Mouse (Mus musculus): ENCODE measurements around the gene Gm14443.
"Not testable (repeated sequence)": the region's sequence is repeated elsewhere in the genome, so short reads cannot be mapped to it uniquely, and the experiment has no call there.

Gm14443 gene

DNA sequence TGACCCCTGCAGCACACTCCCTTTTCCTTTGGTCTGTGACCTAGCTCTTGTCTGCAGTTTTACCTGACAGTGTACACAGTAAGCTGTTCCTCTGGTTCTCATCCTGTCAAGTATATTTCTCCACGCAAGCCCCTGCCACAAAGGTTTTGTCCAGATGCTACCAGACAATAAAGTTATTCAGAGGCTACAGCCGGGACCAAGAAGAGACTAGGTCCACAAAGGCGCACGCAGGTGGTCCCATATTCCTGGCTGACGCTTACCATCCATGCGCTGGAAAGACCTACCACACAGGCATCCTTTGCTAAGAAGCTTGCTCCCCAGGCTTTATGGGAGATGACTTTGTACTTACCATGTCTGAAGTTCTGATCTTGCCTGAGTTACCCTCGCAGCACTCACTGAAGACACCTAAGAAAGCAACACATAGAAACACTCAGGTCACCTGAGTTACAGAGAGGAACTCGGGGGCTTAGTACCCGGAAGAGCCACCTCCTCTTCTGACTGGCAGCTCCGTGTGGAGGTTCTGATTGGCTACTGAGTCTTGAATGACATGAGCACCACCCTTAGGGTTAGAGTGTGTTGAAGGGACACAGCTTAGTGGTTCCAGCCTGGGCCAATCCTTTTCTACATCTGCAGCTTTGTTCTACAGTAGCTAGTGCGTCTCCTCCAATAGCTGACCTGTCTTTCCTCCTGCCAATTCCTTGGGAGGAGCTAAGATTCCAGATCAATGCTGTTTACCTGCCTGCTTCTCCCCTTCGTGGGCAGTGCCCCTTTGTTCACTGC lies at the start of gene Gm14443:
Gm14443 (minus strand) TSS at position 471 of the 780 bp plus-strand sequence.
- not testable (repeated sequence) for DNase-seq

DNA sequence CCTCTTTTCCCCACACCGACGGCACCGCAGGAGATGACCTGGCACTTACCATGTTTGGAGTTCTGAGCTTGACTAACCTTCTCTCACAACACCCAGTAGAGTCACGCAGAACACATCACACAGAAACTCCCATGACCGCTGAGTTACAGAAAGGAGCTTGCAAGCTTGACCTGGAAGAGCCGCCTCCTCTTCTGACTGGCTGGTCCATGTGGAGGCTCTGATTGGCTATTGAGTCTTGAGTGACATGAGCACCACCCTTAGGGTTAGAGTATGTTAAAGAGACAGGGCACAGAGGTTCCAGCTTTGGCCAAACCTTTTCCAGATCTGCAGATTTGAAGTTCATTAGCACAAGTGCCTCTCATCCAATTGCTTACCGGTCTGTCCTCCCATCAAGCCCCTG lies 31.1 kb upstream of the Gm14443 start, which contains the start of gene Gm14391:
Gm14391 (minus strand) TSS at position 186 of the 400 bp plus-strand sequence.
- DNase-seq = not testable (repeated sequence)

DNA sequence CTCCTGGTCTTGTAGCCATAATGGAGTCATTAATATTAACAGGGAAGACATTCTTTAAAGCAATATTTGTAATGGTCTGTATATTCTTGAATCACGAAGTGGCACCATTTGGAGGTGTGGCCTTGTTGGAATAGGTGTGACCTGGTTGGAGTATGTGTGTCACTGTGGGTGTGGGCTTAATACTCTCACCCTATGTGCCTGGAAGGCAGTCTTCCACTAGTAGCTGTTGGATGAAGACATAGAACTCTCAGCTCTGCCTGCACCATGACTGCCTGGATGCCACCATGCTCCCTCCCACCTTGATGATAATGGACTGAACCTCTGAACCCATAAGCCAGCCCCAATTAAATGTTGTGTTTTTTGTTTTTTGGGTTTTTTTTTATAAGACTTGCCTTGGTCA lies 3.3 kb upstream of the Gm14443 start:
- DNase-seq = not testable (repeated sequence)

DNA sequence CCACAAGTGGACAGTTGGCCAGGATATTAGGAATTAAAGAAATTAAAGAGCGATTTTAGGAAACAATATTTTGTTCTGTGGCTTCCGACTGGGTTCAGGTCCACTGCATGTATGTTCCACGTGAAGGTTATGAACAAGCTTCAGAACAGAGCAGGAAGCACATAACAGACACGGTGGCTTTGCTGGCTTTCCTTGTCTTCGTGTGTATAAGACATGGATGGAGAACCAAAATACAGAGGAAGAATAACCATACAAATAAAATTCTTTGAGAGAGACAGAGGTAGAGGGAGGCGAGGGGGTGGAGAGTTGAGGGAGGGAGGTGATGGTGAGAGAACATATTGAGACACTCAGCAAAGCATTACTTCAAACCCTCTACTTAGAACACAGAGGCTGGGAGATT lies 641 bp upstream of the Gm14443 start:
- no peak for DNase-seq

DNA sequence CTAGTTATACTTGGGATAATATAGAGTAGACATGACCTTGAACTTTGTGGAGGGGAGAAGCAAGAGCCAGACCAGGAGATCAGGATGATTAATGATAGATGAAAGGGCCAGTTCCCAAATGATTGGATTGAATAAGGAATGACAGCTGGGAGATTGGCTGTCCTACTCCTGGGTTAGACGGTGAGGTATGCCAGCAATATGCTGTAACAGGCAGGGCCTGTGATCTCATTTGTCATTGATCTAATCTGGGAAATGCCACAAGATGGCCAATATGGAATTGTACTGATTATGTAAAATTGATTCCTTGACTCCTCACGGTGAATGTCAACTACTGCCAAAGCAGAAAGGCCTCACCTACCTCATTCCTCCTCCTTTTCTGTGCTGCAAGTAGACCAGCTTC lies 1.6 kb downstream of the Gm14443 start:
- DNase-seq = not testable (repeated sequence)

DNA sequence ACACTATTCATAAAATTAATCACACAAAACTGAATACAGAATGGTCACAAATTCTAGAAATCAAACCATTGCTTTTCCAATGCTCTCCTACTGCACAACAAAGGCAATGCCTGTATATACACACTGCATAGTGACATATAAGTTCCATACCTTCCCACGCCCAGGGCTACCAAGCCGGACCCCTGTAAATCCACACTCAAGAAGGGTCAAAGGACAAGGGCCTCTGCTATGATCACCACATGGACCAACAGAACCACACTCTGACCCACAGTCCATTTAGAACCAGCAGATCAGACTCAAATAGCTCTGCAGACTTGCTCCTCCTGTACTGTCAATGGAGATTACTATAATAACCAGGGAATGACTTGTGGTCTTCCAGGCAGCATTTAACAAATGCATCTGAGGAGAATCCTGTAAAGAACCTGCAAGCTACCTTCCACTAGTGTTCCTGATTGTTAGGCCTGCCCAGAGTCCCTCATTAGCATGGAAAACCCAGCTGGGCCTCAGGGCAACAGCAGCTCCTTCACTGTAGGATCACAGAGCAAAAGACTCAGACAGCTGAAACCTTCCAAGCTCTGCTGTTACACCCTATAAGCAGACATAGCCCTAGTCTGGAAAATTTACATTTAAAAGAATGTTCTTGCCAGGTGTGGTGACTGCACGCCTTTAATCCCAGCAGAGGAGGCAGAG lies 2.6 kb downstream of the Gm14443 start:
- not testable (repeated sequence) for DNase-seq

DNA sequence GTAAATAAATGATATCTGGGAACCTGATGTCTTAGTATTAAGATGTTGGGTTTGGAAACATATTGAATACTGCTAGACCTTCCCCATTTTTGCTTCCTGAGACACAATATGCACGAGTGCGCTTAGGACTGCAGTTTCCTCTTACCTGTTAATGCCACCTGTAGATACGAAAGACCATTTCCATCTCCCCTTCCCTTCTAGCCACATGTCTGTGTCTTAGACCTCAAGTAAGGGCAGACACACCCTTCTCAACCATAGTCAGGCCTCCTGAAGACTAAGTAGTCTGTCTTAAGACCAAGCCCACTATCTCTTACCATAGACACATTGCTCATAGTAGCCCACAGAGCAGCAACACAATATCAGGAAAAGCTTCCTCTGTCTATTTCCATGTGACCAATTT lies 3.5 kb downstream of the Gm14443 start:
- DNase-seq = no peak

DNA sequence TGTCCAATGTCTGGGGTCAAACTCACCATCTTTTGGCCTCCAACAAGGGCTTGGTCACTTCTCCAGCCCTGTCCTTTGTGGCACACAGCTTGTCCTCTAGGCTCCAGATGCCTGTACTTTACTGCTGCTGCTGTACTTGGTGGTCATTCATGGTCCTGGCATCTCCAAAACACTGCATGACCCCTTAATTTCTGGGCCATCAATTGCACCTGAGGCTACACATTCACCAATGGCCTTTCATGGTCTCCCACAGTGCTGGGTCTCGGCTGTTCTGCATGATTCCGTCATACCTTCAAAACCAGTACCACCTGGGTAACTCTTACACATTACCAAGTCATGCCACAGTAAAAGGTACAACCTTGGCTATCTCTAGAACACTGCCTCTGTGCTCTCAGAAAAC lies 8.8 kb downstream of the Gm14443 start:
- not testable (repeated sequence) for DNase-seq

DNA sequence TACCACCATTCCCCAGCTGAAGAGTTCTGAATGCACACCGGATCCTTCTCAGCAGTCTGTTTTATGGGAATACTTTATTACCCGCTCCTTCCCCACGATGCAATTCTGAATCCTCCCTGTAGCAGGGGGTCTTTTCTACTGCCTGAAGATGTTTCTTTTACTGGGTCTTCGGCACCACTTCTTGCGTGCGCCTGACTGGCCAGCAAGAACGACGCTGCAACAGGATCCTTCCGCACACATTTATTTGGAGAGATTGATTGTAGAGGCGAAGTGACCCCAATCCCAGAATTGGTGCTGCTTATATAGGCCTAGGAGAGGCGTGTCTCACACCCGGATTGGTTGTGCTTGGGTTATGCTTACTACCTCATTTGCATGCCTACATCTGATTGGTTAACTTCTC lies 10.6 kb downstream of the Gm14443 start:
- not testable (repeated sequence) for DNase-seq

DNA sequence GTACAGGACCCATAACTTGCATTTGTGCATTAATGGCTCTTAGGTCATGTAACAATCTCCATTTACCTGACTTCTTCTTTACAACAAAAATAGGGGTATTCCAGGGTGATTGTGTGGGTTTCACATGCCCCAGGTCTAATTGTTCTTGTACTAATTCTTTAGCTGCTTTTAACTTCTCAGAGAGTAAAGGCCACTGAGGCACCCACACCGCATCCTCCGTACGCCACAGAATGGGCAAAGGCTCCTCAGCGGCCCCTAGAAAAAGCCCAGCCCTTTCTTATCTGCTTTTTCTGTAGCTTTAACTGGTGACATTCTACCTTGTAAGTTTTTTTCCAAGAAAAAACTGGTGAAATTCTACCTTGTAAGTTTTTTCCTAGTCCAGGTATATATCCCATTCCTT lies 14.2 kb downstream of the Gm14443 start:
- DNase-seq = not testable (repeated sequence)

DNA sequence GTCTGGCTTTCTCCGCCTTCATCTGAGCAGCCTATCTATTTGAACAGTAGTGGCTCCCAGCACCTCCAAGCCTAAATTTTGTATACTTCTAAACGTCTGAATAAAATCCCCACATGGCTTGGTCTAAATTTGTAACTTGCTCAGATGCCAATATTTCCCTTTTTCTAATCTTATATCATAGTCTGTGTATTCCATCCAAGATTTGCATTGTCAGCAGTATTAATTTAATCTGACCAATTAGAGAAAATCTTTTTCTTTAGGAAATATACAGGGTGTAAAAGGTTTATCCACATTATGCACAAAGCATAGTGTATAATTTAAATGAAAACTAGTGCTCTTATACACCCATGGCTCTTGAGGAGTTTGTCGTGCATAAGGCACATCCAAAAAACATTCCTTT lies 17.0 kb downstream of the Gm14443 start:
- DNase-seq = no peak

DNA sequence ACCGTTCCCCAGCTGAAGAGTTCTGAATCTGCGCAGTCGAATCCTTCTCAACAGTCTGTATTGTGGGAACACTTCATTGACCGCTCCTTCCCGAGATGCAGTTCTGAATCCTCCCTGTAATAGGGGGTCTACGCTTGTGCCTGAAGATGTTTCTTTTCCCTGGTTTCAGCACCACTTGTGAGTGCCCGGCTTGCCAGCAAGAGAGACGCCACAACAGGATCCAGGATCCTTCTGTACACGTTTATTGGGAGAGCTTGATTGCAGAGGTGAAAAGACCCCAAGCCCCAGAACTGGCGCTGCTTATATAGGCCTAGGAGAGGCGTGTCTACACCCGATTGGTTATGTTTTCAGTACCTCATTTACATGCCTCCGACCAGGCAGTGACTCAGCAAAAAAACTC lies 19.0 kb downstream of the Gm14443 start:
- DNase-seq = no peak

DNA sequence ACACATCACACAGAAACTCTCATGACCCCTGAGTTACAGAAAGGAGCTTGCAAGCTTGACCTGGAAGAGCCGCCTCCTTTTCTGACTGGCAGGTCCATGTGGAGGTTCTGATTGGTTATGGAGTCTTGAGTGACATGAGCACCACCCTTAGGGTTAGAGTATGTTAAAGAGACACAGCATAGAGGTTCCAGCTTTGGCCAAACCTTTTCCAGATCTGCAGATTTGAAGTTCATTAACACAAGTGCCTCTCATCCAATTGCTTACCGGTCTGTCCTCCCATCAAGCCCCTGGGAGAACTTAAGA lies 33.7 kb downstream of the Gm14443 start, which contains the start of gene Gm14399:
Gm14399 (minus strand) TSS at position 20 of the 303 bp plus-strand sequence.
- not testable (repeated sequence) for DNase-seq

DNA sequence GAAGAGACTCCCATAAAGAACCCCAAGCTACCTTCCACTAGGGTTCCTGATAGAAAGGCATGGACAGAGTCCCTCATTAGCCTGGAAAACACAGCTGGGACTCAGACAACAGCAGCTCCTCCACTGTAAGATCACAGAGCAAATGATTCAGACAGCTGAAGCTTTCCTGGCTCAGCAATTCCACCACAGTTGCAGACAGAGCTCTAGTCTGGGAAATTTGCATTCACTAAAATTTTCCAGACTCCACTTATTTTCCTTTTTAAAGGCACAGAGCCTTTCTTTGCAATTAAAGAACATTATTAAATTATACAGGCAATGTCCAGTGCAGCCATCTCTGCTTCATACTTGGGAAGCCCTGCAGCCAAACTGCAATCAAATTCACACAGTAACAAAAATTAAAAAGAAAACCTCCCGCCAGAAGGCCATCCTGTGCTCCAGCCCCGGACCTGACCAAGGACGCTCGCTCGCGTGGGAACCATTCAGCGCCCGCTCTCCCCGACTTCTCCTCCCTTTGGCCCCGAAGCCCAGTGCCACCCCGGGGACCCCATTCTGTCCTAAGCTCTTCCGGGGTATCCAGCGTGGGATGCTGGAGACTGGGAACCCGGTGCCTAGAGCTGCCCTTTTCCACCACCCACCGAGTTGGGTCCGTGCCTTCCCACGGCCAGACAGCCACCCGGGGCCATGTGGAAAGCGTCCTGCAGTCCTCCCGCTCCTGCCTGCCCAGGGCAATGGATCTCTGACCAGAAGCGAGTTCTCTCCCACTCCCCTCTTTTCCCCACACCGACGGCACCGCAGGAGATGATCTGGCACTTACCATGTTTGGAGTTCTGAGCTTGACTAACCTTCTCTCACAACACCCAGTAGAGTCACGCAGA lies 34.3 kb downstream of the Gm14443 start:
- peak; percentile 60 for DNase-seq

DNA sequence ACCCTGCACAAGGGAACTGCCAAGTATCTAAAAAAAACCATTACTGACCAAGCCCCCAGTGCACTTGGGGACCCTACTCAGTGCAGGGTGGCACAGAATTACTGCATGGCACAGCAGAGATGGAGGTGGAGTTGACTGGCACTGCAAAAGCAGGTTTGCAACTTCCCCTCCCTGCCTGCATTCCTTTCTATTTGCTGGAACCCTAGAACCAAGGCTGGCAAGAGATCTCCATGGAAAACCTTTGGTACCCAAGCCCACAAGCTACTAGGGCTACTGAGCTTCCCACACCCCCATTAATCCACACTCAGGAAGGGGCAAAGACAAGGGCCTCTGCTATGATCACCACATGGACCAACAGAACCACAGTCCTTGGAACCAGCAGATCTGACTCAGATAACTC lies 35.0 kb downstream of the Gm14443 start:
- not testable (repeated sequence) for DNase-seq

Data from kidney, adult 18-20 months (tissue).